Mouse (Mus musculus): ENCODE measurements around the gene Comp.

The Comp gene

GRCm38 (mm10) chr8:70352657-70353151, 20.7 kb upstream of the Comp start:
- no peak for DNase-seq (ENCODE audit: low read depth, low spot score)

GRCm38 (mm10) chr8:70353194-70353817, 20.1 kb upstream of the Comp start, which contains the start of gene Upf1:
Gene Upf1, minus strand, starts transcription at chr8:70353278.
- DNase-seq (ENCODE audit: low read depth, low spot score), result peak; percentile 96

- DNase-seq (ENCODE audit: low read depth, low spot score), result peak; percentile 84
These were observed 19.4 kb upstream of the Comp start for GRCm38 (mm10) chr8:70354004-70354403.

GRCm38 (mm10) chr8:70356111-70356510, 17.2 kb upstream of the Comp start:
- DNase-seq (ENCODE audit: low read depth, low spot score), result no peak

GRCm38 (mm10) chr8:70359411-70359810, 13.9 kb upstream of the Comp start:
- no peak for DNase-seq (ENCODE audit: low read depth, low spot score)

- DNase-seq (ENCODE audit: low read depth, low spot score), result no peak
These were observed 12.6 kb upstream of the Comp start for GRCm38 (mm10) chr8:70360769-70361168.

- DNase-seq (ENCODE audit: low read depth, low spot score), result no peak
These were observed 11.8 kb upstream of the Comp start for GRCm38 (mm10) chr8:70361484-70362032.

- DNase-seq (ENCODE audit: low read depth, low spot score), result no peak
These were observed 9.3 kb upstream of the Comp start for GRCm38 (mm10) chr8:70364066-70364465.

GRCm38 (mm10) chr8:70366588-70366987, 6.8 kb upstream of the Comp start:
- no peak for DNase-seq (ENCODE audit: low read depth, low spot score)

- DNase-seq (ENCODE audit: low read depth, low spot score), result no peak
These were observed 2.9 kb upstream of the Comp start for GRCm38 (mm10) chr8:70370476-70370875.

GRCm38 (mm10) chr8:70371951-70372350, 1.4 kb upstream of the Comp start:
- DNase-seq (ENCODE audit: low read depth, low spot score), result no peak

GRCm38 (mm10) chr8:70374318-70374927, 1.1 kb downstream of the Comp start:
- no peak for DNase-seq (ENCODE audit: low read depth, low spot score)

- DNase-seq (ENCODE audit: low read depth, low spot score), result no peak
These were observed 2.0 kb downstream of the Comp start for GRCm38 (mm10) chr8:70375212-70375859.

- DNase-seq (ENCODE audit: low read depth, low spot score), result no peak
These were observed 3.0 kb downstream of the Comp start for GRCm38 (mm10) chr8:70376275-70376741.

- DNase-seq (ENCODE audit: low read depth, low spot score), result no peak
These were observed 3.7 kb downstream of the Comp start for GRCm38 (mm10) chr8:70377049-70377448.

- DNase-seq (ENCODE audit: low read depth, low spot score), result peak; percentile 27
These were observed 6.7 kb downstream of the Comp start for GRCm38 (mm10) chr8:70380069-70380468.

GRCm38 (mm10) chr8:70383287-70383686, 9.9 kb downstream of the Comp start:
- peak; percentile 12 for DNase-seq (ENCODE audit: low read depth, low spot score)

- DNase-seq (ENCODE audit: low read depth, low spot score), result no peak
These were observed 16.3 kb downstream of the Comp start for GRCm38 (mm10) chr8:70389678-70390077.

GRCm38 (mm10) chr8:70393087-70393486, 19.7 kb downstream of the Comp start:
- DNase-seq (ENCODE audit: low read depth, low spot score), result no peak

- DNase-seq (ENCODE audit: low read depth, low spot score), result no peak
These were observed 21.1 kb downstream of the Comp start for GRCm38 (mm10) chr8:70394269-70394998.

- no peak for DNase-seq (ENCODE audit: low read depth, low spot score)
These were observed 22.3 kb downstream of the Comp start for GRCm38 (mm10) chr8:70395649-70396048.

- no peak for DNase-seq (ENCODE audit: low read depth, low spot score)
These were observed 22.8 kb downstream of the Comp start for GRCm38 (mm10) chr8:70396184-70396583.
